Comparison of ENCODE assay signal across 9 mouse cellular contexts in the genomic region with DNA sequence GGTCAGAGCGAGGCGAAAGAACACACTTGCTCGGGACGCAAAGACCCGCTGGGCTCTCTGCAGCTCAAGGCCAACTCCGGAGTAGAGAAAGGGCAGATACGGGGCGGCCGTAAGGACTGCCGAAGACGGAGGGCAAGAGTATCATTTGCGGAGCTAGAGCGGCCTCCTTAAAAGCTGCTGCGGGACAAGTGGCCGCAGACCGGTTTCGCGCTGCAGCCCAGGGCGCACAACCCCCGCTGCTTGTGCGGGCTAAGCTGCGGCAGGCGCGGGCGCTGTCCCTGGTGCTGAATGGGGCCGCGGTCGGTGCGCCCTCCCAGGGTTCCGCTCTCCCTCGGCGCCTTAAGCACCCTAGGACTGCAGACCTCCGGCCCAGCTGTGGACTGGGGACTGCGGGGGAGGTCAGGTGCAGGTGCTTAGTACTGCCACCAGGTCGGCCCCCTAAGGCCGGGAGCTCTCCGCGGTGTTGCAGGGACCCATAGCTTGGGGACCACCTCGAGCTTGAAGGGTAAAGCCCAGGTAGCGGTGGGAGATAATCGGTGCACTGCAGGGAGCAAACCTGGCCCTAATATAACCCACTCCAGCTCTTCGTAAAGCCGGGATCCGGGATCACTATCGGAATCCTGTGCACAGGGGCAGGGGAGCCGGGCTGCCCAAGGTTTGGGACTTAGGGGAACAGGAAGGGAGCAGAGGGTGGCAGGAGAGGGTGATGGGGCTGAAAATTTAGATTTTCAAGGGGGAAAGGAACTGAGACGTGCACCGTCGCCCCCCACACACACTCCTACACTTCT. TPM values are rescaled to one million over a fixed set of nuclear protein-coding genes. Genes with fewer than 3 reads are reported as not detected.
DNase-seq lines count a peak whose midpoint lies in the region; ATAC-seq lines count a peak whose summit lies in the region.
"Had no signal": no experiment of that assay in that cellular context is flagged by ENCODE, and none has a peak within 500 bp of the region (broad histone marks: within the 10 kb centered on the region; RNA-seq: fewer than 3 reads in every experiment).

No protein-coding gene starts in this region.

- under 1% methylated on average over 49 of the region's 49 CpGs for WGBS in forebrain, embryonic 11.5 days

- intact Hi-C loops in heart, postnatal 36 days (cut with DNase I), result no loop called here

- peak overlapping the region; percentile 97 for H3K4me2 ChIP-seq in forebrain, embryonic 11.5 days (ENCODE audit: low read depth, low read length, severe bottlenecking)

- peak; percentile 69 for DNase-seq in R1 (ENCODE audit: low read depth, low spot score)
- peak; percentile 12 for DNase-seq in c-Kit-positive CD71-positive TER-119-positive erythroid progenitor cells, embryonic 14.5 days (ENCODE audit: low spot score)
- DNase-seq in forebrain, embryonic 11.5 days (ENCODE audit: low spot score), result peak; percentile 87
- peak; percentile 53 to 61 for DNase-seq in heart, postnatal 36 days
- peak; percentile 88 to 89 for DNase-seq in kidney, postnatal 4 days
- peak; percentile 39 for DNase-seq in lung, postnatal 36 days
- DNase-seq in right cerebral cortex, postnatal 14 days, result peak; percentile 47

- peaks cover 41% of the 10 kb centered on the region for H3K27me3 ChIP-seq in forebrain, embryonic 11.5 days (ENCODE audit: control insufficient read depth, insufficient read depth, low read length)

- H3K36me3 ChIP-seq in forebrain, embryonic 11.5 days (ENCODE audit: control insufficient read depth, insufficient read depth, low read length), result no peaks in the 10 kb centered on the region

- peak overlapping the region; percentile 59 for H3K4me3 ChIP-seq in forebrain, embryonic 11.5 days (ENCODE audit: low read depth, low read length)
- H3K4me3 ChIP-seq: erythroblast, embryonic 14.5 days had no signal

- H3K4me1 ChIP-seq in forebrain, embryonic 11.5 days (replicated peaks; ENCODE audit: control insufficient read depth, insufficient read depth, low read length), result peaks cover 21% of the 10 kb centered on the region; the same call in 1 of the 2 replicates

- H3K9me3 ChIP-seq in forebrain, embryonic 11.5 days (ENCODE audit: control insufficient read depth, low read length), result no peaks in the 10 kb centered on the region

- H3K27ac ChIP-seq in forebrain, embryonic 11.5 days (ENCODE audit: low read depth, low read length), result no peak overlapping the region

- peak; percentile 48 for ATAC-seq in forebrain, embryonic 11.5 days (replicated peaks; ENCODE audit: low FRiP score)
- no peak for ATAC-seq in erythroblast, adult 5-6 weeks (replicated peaks; ENCODE audit: low FRiP score, poor library complexity, severe bottlenecking)

- peak overlapping the region; percentile 51 for H3K9ac ChIP-seq in forebrain, embryonic 11.5 days (ENCODE audit: low read length)

RNA-seq across cellular contexts. Expression of a gene that starts 1.4 kb away (rescaled TPM):
- polyA plus RNA-seq in forebrain, embryonic 11.5 days (2014; fragmentation: Nextera tagmentation; extraction: Ambion mirVana), result 11.1 and 11.8 TPM in 2 replicates
- total RNA-seq in heart, postnatal 36 days (2021), result not detected
- not detected in 2 replicates for total RNA-seq in erythroblast, adult 5-6 weeks (2015; ENCODE audit: low replicate concordance)
- not detected in 2 replicates for total RNA-seq in erythroblast, adult 5-6 weeks (2017; ENCODE audit: low replicate concordance)
- polyA plus RNA-seq: erythroblast, embryonic 14.5 days had no signal

Comparison
In these comparisons a context has a peak if more than half of its experiments do, and no peak if none do; other contexts are left out.
1. DNase-seq: peak in every context shown above with its lines; median percentile 88 in kidney, postnatal 4 days; 87 in forebrain, embryonic 11.5 days; 69 in R1; 57 in heart, postnatal 36 days; 47 in right cerebral cortex, postnatal 14 days; 39 in lung, postnatal 36 days; 12 in c-Kit-positive CD71-positive TER-119-positive erythroid progenitor cells, embryonic 14.5 days.